Mouse (Mus musculus): ENCODE results near the gene Styk1.

The Styk1 gene

DNA sequence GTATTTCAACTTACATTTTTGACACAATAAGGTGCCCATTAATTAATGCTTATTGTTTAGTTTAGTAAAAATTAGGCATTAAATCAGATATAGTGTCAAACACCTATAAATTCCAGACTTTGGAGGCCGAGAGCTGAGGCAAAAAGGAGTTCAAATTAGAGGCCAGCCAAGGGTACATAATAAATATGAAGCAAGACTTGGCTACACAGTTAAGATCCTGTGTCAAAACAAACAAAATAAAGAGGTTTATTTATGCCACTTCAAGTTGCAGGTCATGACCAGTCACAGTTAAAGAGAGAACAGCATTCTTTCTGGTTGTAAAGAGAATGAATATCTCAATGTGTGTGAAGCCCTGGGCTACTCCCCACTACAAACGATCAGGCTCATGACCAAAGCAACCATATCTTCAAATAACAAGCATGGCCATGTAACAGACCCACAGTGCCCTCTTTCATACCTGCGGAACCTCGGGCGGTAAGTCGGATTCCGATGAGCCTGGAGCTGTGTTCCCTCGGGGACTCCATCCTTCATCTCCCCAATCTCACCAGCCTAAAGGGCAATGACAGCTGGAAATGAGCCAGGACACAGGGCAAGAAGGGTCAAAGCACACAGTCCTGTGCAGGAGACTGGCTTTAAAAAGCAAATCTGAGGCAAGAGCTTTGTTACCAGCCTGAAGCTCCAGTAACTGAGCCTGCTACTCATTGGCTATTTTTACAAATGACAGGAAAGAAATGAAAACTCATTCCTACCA is 16.6 kb upstream of the Styk1 start:
- in situ Hi-C loops (cut with MseI, MboI), result no loop called here

DNA sequence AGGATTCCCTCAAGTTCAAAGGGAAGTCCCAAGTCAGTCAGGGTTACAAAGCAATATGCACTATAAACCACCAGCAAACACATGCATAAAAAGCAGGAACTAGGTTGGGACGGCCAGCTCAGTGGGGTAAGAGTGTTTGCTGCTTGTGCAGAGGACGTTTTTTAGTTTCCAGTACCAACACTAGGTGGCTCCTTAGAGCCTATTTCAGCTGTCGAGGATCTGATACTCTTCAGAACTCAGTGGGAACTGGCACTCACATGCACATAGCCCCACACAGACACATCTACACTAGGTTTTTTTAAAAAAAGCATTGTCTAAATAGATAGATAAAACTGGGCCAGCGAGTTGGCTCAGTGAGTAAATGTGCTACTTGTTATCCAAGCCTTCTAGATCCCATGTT is 13.7 kb upstream of the Styk1 start:
- in situ Hi-C loops (cut with MseI, MboI), result no loop called here

DNA sequence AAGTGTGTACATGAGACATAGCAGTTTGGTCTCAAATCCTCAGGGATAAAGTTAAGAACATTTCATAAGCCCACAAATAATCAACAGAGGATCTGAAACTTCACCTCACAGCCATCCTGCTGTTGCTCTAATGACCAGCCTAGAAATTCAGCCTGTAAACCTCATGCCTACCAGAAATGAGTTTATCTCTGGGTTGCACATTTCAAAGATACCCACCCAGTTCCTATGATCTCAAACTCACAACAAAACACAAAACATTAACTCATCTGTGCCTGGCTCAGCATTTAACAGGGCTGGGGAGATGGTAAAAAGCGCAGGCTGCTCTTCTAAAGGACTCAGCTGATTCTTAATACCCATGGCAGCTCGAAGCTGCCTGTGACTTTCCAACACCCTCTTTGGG is 11.0 kb upstream of the Styk1 start:
- in situ Hi-C loops (cut with MseI, MboI), result no loop called here

DNA sequence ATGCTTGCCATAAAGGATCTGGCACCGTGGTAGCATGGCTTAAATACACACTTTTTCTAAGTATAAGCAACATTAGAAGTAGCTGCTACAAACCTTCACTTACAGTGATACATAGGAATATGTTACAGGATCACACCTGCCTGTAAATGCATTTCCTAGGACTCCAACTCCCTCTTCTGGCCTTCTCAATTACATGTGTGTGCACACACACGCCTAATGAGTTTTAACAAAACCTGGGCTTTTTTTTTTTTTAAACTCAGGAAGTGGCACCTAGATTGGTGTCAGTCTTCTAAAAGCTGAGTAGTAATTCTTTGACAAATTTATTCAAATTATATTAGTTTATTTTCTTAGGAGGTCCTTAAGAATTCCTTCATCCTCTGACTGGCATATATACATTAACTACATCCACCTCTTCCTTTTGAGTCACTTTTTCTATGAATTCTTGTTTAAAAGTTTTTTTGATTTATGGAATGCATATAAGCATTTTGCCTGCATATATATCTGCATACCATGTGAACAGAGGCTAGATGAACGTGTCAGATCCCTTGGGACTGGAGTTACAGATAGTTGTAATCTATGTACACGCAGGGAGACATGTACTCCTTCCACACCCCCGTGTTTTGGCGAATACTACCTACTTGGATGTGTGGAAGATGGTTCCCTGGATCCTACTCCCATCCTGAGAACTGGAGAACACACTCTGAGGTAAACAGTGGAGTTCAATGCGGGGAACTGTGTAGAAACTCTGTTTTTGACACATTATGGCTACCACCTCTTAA is 9.8 kb upstream of the Styk1 start:
- in situ Hi-C loops (cut with MseI, MboI), result no loop called here

DNA sequence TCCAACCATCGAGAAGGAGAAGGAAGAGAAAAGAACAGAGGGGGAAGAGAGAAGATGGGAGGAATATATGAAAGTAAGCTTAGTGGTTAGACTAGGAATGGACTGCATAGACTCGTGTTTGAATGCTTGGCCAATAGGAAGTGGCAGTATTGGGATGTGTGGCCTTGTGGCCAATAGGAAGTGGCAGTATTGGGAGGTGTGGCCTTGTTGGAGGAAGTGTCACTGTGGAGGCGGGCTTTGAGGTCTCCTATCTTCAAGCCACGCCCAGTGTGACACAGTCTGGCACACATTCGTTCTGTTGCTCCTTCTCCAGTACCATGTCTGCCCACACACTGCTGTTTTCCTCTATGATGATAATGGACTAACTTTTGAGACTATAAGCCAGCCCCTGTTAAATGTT is 7.3 kb upstream of the Styk1 start:
- in situ Hi-C loops (cut with MseI, MboI), result no loop called here

DNA sequence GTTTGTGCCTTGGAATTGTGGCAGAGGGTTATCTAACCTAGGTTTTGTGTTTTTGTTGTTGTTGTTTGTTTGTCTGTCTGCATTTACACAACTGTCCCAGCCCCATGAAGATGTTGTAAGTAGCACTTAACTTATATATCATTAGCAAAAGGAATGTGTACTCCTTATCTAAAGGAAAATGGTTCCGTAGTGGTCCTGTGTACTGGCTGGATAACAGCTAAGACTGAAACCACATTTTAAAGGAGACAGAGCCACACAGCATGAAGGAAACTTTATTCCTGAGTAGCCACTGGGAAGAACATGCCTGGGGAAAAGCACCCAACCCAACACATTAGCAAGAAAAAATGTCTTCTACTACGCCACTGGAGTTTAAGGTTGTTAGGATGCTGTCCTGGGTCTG is 6.1 kb upstream of the Styk1 start:
- in situ Hi-C loops (cut with MseI, MboI), result no loop called here

DNA sequence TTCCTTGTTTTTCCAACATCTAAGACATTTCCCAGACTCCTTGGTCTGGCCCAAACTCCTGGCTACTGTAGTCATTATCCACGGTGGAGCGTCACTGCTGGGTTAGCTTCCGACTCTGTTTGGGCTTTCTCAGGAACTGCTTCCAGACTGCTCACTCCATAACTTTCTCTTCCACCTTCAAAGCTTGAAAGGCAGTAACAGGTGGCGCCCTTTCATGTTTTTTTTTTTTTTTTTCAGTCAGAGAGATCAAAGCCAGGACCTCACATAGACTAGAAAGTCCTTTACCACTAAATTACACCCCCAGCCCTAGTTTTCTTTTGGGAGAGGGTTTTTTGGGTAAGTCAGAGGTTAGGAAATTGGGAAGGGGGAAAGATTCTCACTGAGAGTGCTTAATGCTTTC is 1.5 kb upstream of the Styk1 start:
- in situ Hi-C loops (cut with MseI, MboI), result no loop called here

DNA sequence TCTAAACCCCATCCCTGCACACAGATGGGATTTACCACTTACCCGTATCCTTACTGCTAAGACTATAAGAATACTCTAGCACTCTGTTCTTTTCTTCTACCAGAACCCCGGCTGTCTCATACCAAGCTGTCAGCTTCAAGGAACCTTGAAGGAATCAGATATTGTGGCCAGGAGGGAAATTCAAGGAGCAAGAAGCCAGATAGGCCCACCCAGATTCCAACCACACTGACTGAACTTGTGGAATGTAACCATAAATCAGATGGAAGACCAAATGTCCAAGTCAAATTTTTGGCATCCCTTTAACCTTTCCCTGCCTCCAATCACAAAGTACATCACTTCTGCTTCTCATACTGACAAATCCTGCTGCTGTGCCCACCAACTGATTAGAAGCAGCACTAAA is 6.4 kb downstream of the Styk1 start:
- in situ Hi-C loops (cut with MseI, MboI), result loop anchor here in 1 of 2 experiments (25.0 kb wide), 1 partner anchor 310 kb away; no protein-coding TSS in a partner anchor

DNA sequence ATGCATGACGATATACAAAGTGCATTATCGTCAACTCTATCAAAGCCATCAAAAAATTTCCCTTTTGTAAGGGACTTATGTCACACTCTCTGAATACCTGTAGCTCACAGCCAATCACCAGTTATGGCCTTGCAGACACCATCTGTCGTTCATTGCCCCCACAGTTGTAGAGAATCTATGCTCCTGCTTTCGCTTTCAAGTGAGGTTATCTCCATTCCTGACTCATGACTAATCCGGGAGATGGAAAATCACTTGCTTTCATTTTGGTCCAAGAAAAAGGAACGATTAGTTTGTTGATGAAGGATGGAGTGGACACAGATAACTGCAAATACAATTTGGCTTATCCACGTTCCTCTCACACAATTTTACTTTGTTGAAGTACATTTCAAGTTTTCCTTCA is 9.1 kb downstream of the Styk1 start:
- in situ Hi-C loops (cut with MseI, MboI), result loop anchor here in 1 of 2 experiments (25.0 kb wide), 1 partner anchor 307 kb away; no protein-coding TSS in a partner anchor

DNA sequence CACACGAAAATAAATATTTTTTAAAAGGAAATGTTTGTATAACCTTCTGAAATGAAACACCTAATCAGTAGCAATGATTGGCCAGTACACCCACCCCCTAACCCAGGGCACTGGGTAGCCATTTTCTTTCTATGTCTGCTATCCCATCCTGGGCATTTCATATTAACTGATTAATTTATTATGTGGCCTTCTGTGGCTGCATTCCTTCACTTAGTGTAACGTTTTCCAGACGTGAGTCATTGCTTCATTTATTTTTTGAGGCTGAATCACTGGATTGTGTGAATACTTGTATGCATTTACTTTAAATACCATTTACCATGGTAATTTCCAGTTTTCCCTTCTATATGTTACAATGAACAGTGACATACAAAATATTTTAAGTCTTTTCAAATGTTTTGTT is 13.3 kb downstream of the Styk1 start:
- in situ Hi-C loops (cut with MseI, MboI), result loop anchor here in 1 of 2 experiments (25.0 kb wide), 1 partner anchor 303 kb away; no protein-coding TSS in a partner anchor

DNA sequence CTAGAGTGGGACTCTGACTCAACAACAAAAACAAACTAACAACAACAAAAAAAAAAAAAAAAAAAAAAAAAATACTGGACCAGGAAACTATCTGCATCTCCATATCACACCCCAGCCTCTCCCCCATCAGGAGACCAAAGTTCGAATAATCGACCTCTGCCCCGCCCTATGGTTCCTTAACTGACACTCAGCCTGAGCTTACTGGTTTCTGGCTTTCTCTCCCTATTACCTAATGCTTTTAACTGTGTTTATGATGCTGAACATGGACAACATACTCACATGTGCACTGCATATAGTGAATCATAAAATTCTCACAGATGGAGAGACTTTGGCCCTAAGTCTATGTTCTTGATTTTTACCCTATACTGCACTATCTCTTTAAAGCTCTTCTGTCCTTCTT is 14.1 kb downstream of the Styk1 start:
- in situ Hi-C loops (cut with MseI, MboI), result loop anchor here in 1 of 2 experiments (25.0 kb wide), 1 partner anchor 302 kb away; no protein-coding TSS in a partner anchor

DNA sequence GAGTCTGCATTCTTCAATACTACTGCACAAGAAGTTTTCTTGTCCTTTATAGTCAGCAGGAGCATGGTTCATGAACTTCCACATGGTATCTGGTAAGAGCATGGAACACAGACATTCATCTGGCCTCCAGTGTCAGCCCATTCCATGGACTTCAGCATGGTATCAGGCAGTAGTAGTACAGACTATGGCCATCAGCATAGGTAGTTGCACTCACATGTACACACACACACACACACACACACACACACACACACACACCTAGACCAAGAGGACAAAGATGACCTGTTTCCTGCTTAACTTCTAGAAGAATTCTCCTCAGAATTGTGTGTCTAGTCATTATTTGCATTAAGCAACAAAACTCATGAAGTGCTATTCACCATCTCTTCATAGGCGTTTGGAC is 14.6 kb downstream of the Styk1 start:
- in situ Hi-C loops (cut with MseI, MboI), result loop anchor here in 1 of 2 experiments (25.0 kb wide), 1 partner anchor 301 kb away; no protein-coding TSS in a partner anchor

DNA sequence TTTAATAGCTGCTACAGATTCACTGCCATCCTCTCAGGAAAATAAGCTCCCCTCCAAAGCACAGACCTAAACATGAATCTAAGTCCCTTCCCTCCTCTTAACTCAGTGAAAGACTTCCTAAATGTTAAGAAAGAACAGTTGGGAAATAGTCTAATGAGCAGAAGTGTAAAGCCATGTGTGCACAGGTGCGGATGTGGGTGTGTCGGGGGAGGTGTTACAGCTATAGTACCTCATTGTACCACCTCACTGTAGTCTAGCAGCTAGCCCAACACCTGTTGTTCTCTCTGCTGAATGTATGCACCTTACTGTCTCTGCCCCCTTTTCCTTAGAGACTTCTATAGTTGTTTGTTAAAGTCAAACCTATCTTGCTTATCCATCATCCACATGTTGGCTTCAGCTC is 26.3 kb downstream of the Styk1 start:
- in situ Hi-C loops (cut with MseI, MboI), result loop anchor here in 1 of 2 experiments (25.0 kb wide), 1 partner anchor 290 kb away; no protein-coding TSS in a partner anchor

DNA sequence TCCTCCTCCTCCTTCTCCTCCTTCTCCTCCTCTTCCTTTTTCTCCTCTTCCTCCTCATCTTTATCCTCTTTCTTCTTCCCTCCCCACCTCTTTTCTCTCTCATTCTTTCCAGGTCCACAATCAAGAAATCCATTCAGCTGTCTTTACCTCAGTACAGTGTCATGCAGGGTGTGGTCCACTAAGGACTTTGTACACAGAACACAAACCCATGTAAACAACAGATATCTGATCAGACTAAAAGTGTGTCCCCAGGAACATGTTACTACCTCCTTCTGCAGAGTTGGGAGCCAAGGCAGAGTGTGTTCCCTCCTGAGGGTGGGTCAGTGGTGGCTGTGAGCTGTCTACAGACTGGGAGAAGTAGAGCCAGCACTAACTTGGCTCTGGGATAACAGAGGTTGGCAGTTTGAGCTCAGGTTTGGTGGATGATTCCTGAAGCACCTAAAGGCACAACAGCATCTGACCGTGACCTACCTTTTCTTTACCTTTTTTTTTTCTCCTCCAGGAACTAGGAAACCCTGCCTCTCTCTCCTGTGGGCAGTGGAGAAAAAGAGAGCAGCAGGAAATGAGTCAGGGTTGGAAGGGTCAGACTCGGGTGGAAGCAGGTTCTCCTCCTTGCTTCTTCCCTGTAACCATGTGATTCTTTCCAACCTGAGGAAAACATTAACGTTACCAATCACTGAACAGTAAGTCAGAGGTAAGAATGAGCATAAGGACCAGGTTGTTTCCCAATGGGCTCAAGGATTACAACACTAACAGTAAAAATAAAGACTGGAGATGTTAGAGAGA is 31.4 kb downstream of the Styk1 start:
- in situ Hi-C loops (cut with MseI, MboI), result no loop called here

DNA sequence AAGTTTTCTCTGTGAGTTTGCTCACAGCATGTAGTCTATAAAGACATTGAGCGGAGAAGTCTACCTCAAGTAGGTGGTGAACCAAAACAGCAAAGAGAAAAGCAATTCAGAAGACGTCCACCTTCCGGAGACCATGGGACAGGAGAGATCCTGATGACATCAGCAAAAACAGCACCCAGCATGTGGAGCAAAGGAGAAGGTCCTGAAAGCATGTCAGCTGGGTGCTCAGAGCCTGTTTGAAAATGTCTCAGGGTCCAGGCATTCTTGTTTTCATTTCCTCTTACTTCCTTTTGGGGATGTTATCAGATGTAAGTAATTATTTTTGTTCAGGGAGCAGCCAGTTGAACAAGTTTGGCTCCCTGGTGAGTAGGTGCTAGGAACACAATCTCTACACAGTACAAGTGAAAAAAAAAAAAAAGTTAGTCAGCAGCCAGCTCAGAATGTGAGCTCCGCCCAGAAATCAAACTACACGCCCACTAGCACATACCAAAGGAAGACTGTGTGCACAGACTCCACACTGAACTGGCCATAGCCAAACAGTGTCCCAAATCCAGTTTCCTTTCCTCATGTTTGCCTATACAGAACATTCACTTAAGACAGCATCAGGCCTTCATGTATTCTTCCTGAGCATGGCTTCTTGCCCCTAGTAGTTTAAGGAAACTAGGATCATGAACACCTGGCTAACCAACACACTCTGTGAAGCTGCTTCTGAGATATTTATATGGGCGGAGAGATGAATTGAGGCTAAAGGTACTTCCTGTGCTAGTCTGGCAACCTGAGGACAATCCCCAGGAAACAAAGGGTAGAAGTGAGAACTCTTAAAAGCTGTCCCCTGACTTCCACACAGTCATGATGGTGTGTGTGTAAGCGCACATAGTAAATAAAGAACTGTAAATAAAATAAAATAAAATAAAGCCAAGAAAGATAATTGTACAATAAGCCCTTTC is 37.0 kb downstream of the Styk1 start:
- in situ Hi-C loops (cut with MseI, MboI), result no loop called here

DNA sequence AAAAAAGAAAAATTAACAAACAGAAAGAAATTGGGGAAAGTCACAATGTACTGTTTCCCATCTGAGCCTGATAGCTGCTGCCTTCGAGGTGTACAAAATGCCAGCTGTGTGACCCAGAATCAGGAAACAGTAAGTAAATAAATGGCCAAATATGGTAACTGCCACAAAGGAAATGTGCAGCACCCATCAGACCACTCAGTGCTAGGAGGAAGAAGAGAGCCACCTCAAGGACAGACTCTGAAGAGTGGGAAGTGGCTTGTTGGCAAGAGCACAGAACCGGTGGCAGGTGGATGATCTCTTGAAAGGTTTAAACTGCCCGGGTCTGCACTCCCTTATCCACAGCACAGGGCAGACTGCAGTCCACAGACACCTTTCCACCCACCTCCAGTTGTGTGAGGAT is 45.4 kb downstream of the Styk1 start:
- in situ Hi-C loops (cut with MseI, MboI), result no loop called here

DNA sequence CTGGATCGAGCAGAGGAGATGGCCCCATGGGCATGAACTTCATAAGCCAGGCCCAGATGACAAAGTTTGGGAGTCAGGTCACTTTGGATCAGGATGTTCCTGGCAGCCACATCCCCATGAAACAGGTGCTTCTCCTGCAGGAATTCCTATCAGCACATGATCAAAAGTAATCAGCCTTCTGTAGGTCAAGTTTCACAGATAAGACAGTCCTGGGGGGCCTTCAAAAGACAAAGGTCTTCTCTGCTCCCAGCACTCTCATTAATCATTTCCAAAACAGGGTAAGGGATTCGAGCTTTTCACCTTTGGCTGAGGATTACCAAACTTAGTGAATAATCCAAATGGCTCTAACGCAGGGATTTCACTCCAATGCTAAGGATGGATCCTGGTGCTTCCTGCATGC is 48.6 kb downstream of the Styk1 start:
- in situ Hi-C loops (cut with MseI, MboI), result no loop called here

DNA sequence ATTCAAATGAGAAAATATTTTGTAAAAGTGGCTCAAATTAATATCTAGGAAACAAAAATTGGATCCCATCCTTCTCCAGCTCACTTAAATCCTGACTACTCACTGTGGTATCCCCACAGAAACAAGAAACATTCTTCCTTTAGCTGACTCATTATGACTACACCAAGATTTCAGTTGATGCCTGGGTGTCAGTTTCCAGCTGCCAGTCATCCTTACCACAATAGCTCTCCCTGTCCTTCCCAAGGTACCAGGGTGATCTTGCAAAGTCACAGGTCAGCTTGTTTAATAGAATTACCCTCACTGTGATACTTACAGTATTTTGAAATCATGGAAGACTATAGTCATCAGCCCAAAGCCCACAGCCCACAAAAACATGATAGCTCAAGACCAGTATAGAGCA is 54.9 kb downstream of the Styk1 start:
- in situ Hi-C loops (cut with MseI, MboI), result no loop called here

DNA sequence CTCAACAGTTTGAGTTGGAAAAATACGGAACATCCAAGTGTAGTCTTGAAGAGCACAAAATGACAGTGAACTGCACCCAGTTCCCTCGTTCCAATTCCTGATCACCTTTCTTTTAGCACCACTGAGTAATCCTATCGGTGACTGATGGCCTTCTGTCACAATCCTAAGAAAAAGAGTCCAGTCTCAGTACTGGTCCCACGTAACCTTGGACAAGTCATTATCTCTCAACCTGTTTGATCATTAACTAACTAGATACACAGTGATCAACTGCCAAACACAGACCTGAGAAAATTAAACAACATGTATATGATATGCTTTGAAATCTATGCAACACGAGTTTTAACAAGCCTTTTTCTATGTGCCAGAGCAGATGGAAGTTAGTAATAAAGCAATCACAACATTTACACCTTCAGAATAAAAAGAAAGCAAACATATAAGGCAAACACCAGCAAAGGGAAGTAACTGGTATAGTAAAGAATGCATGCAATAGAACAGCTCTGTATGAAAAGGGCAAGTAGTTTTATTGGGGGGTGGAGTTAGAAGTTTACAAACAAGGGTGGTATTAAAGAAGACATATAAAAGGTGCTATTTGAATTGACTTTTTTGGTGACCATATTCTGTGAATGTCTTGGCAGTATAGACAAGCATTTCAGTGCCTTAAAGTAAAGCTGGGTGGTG is 58.8 kb downstream of the Styk1 start:
- in situ Hi-C loops (cut with MseI, MboI), result no loop called here

DNA sequence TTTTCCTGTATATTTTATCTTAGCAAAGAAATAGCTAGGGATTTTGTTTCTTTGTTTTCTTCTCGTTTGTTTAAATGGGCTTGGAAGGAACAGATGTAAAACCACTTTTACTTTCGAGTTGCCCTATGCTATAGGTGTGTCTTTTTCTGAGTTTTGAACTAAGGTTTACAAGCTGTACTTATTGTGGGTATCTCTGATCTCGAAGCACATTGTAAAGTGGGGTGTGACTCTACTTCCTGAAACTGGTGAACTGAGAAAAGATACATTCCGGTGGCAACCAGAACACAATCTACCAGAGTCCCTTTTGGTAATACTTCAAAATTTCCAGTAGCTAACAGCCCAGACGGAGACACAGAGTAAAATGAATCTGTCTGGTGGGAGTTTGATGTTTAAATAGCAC is 59.5 kb downstream of the Styk1 start:
- in situ Hi-C loops (cut with MseI, MboI), result no loop called here

Measured in mouse trophoblast stem cell (cell line).